Mouse (Mus musculus) ES-Bruce4 (cell line): Measurements from ENCODE around the gene Efemp2. TPM values are rescaled to one million over a fixed set of nuclear protein-coding genes. Genes with fewer than 3 reads are reported as not detected.

Experiments used
- H3K27ac ChIP-seq: 2 replicates; pipeline ENCODE4 v1.5.1; 2012; ENCODE audit warnings: low read length, inconsistent platforms; ENCODE audit not compliant: insufficient read depth
- H3K27me3 ChIP-seq: 2 replicates; pipeline ENCODE4 v1.6.1; 2012; ENCODE audit warnings: mild to moderate bottlenecking, low read length, inconsistent platforms; ENCODE audit not compliant: control insufficient read depth, poor library complexity, insufficient read depth, severe bottlenecking
- H3K36me3 ChIP-seq: 2 replicates; pipeline ENCODE4 v1.6.1; 2012; ENCODE audit warnings: inconsistent platforms, mild to moderate bottlenecking, low read length, moderate library complexity; ENCODE audit not compliant: control insufficient read depth, poor library complexity, insufficient read depth, severe bottlenecking
- H3K4me1 ChIP-seq: one replicate; pipeline ENCODE4 v1.8.1; 2011; ENCODE audit warnings: low read length; ENCODE audit not compliant: control insufficient read depth, insufficient read depth
- H3K4me3 ChIP-seq: 2 replicates; pipeline ENCODE4 v1.5.1; 2011; ENCODE audit warnings: low read depth, mild to moderate bottlenecking, low read length
- H3K9ac ChIP-seq: 2 replicates; pipeline ENCODE4 v1.6.1; 2012; ENCODE audit warnings: low read depth, mild to moderate bottlenecking, inconsistent platforms; ENCODE audit not compliant: poor library complexity, severe bottlenecking
- H3K9me3 ChIP-seq: replicated peaks from 2 replicates; pipeline ENCODE4 v1.6.1; 2012; ENCODE audit warnings: mild to moderate bottlenecking, low read length, inconsistent platforms; ENCODE audit not compliant: control insufficient read depth, poor library complexity, insufficient read depth, severe bottlenecking
- CTCF ChIP-seq: IDR thresholded peaks from one replicate; pipeline ENCODE4 v1.8.1; 2011; ENCODE audit warnings: low read depth, low read length
- EP300 ChIP-seq: IDR thresholded peaks from 2 replicates; pipeline ENCODE4 v1.6.1; 2011; ENCODE audit warnings: low read depth, low read length; ENCODE audit not compliant: insufficient read depth
- POLR2A ChIP-seq: IDR thresholded peaks from one replicate; pipeline ENCODE4 v1.8.1; 2011; ENCODE audit warnings: low read length; ENCODE audit not compliant: insufficient read depth
- polyA plus RNA-seq: library from polyadenylated mRNA; stranded (reverse); fragments of >200 nt; gene quantifications from 2 replicates; pipeline ENCODE4 v1.2.4, GENCODE M21; 2011; ENCODE audit warnings: low read depth; ENCODE audit not compliant: missing spikeins, insufficient read depth, insufficient read length

Gene Efemp2
- polyA plus RNA-seq, 1 experiment = 21.5 TPM

DNA sequence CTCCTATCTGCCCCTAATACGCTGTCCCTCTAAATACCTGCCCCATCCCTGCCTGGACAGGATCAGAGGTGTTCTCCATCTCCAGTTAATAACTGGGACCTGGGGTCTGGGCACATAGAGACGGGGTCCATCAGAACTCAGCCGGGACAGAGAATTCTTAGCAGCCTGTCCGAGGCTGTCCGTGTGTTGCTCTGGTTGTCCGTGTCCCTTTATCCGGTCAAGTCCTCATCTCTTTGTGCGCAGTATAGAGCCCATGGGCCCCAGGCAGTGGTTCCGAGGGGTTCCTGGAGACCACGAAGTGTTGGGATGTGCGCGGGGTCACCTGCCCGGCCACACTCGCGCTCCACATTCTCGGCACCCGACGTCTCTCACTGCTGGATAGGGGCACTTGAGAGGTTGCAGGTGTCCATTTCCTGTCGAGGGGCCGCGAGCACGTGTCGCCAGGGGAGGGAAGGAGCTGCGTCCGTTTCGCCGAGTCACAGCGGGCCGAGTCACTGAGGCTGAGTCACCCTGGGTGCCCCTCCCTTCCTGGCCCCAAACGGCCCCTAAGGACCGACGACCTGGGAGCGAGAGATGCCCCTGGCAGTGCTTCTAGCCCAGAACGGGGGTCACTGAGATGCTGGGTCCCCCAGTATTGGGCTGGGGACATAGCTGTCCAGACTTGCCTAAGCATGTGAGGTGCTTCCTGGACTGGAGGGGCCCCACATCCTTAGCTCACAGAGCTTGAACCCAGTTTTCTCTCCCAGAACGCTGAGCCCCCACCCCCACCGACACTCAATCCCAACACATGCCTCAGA lies 25.2 kb upstream of the Efemp2 start:
- Histone ChIP-seq H3K36me3 (no peaks in the 10 kb centered on the region), H3K27me3 (no peaks in the 10 kb centered on the region), H3K9me3 (no peaks in the 10 kb centered on the region), H3K9ac (peak overlapping the region; percentile 18; the same call in 1 of the 2 replicates), H3K4me3 (peak overlapping the region; percentile 28), H3K4me1 (no peaks in the 10 kb centered on the region), H3K27ac (no peak overlapping the region)
- TF ChIP-seq CTCF (no peak), EP300 (no peak), POLR2A (no peak)

DNA sequence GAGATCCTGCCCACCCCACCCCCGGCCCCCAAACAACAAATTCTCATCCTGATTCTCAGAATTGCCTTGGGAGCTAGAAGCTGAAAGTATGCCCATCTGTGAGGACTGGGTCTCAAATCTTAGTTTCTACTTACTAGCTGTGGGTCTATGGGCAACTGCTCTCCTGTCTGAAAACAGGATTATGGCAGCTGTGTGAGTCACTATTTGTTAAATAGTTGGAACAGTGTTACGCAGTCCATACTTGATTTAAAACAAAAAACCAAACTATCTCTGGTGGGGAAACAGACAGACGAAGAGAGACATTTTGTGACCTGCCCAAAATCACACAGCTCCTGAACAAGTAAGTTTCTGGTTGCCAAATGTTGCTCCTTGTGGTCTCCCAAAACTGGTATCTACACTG lies 24.1 kb upstream of the Efemp2 start:
- no peaks in the 10 kb centered on the region for H3K27me3 ChIP-seq
- no peak for TF ChIP-seq EP300
- TF ChIP-seq CTCF = no peak
- no peak for TF ChIP-seq POLR2A
- no peak overlapping the region for H3K9ac ChIP-seq
- no peak overlapping the region for H3K27ac ChIP-seq
- no peak overlapping the region for H3K4me3 ChIP-seq
- H3K9me3 ChIP-seq = no peaks in the 10 kb centered on the region
- no peaks in the 10 kb centered on the region for H3K4me1 ChIP-seq
- H3K36me3 ChIP-seq = no peaks in the 10 kb centered on the region; the same call in 1 of the 2 replicates

DNA sequence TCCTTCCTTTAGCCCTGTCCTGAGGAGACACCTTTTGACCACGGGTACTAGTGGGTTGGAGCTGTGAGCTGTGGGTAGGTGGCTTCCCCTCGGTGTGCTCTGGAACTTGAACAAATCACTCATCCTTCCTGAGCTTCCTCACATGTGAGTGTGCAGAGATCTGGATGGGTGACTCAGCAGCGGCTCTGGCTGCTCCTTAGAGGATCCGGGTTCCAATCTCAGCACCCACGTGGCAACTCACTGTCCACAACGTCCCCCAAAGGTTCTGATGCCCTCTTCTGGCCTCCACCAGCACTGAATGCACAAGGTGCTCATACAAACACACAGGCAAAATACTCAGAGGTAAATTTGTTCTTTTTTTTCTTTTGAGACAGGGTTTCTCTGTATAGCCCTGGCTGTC lies 22.0 kb upstream of the Efemp2 start:
- H3K27me3 ChIP-seq = no peaks in the 10 kb centered on the region
- H3K4me1 ChIP-seq = no peaks in the 10 kb centered on the region
- H3K36me3 ChIP-seq = no peaks in the 10 kb centered on the region; the same call in 1 of the 2 replicates
- H3K9me3 ChIP-seq = no peaks in the 10 kb centered on the region
- no peak for TF ChIP-seq POLR2A
- no peak for TF ChIP-seq CTCF
- TF ChIP-seq EP300 = no peak
- H3K9ac ChIP-seq = no peak overlapping the region
- no peak overlapping the region for H3K27ac ChIP-seq
- no peak overlapping the region for H3K4me3 ChIP-seq

DNA sequence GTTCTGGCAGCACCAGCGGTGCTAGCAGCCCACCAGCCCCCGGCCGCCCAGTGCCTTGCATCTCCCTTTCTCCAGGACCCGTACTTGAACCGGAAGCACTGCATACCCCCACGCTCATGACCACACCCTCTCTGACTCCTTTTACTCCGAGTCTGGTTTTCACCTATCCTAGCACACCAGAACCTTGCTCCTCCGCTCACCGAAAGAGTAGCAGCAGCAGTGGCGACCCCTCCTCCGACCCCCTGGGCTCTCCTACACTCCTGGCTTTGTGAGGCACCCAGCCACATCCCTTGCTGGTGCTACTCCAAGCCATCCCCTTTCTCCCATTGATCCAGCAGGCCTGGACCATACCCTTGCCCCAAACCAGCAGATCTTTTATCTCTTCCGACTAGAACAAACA lies 18.7 kb upstream of the Efemp2 start:
- Histone ChIP-seq H3K36me3 (no peaks in the 10 kb centered on the region; the same call in 1 of the 2 replicates), H3K27me3 (no peaks in the 10 kb centered on the region), H3K9me3 (no peaks in the 10 kb centered on the region), H3K4me3 (peak overlapping the region; percentile 2; the same call in 1 of the 2 replicates), H3K4me1 (no peaks in the 10 kb centered on the region), H3K9ac (no peak overlapping the region), H3K27ac (no peak overlapping the region)
- TF ChIP-seq EP300 (no peak), POLR2A (no peak), CTCF (no peak)

DNA sequence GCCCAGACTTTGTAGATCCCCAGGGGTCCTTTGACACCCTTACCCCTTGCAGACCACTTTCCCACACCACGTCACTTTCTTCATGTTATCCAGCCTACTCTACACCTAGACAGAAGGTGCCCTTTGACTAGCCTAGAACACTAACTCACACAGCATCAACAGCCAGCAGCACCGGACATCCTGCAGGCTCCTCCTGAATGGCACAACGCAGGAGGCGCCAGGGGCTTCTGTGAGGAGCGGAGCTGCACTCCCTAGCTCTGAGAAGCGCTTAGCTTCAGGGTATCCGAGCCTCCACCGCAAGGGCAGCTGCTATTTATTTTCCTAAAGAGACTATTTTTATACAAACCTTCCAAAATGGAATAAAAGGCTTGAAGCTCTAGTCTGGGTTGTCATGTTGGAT lies 18.2 kb upstream of the Efemp2 start:
- no peaks in the 10 kb centered on the region for H3K9me3 ChIP-seq
- no peaks in the 10 kb centered on the region for H3K4me1 ChIP-seq
- H3K36me3 ChIP-seq = no peaks in the 10 kb centered on the region; the same call in 1 of the 2 replicates
- H3K27ac ChIP-seq = no peak overlapping the region
- H3K4me3 ChIP-seq = no peak overlapping the region
- no peaks in the 10 kb centered on the region for H3K27me3 ChIP-seq
- no peak for TF ChIP-seq EP300
- TF ChIP-seq CTCF = no peak
- TF ChIP-seq POLR2A = no peak
- peak overlapping the region; percentile 86; the same call in 1 of the 2 replicates for H3K9ac ChIP-seq
